Mouse (Mus musculus): ENCODE measurements at regions not wholly inside any gene's neighbourhood (a gene's known extent, or its start where the extent isn't known, plus 50 kb on each side); places are given as distances from the start of the nearest gene placed in this dataset.

DNA sequence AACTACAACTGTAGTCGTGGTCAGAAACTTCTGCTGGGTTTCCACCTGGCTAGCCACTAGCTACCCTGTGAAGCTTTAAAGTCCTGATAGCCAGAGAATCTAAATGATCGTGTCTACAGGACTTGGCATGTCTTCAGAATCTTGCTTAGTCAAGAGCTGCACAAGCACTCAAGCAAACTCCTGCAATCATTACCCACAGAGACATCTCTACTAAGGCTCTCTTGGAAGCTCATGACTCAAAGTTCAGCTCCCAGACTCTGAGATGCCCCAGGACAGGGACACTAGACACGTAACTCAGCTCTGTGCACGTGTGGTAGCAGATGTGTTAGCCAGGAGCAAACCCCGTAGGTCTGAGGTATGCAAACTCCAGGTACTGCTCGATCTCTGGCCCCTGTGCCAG lies 242.2 kb downstream of the Rybp start:
- WGBS = 91% methylated on average over 6 of the region's 6 CpGs
- H3K4me1 ChIP-seq (ENCODE audit: control insufficient read depth, insufficient read depth, low read length) = peaks cover 7% of the 10 kb centered on the region; the same call in 1 of the 2 replicates
- no peak overlapping the region for H3K27ac ChIP-seq (ENCODE audit: insufficient read depth, low read depth, low read length)
- H3K4me3 ChIP-seq (ENCODE audit: insufficient read depth, low read depth, low read length) = no peak overlapping the region
- no peak for TF ChIP-seq POLR2A (IDR thresholded peaks at IDR 0.05; ENCODE audit: insufficient read depth, low read depth, low read length)
- no peak for TF ChIP-seq CTCF (IDR thresholded peaks at IDR 0.05; ENCODE audit: insufficient read depth, low read depth, low read length)

DNA sequence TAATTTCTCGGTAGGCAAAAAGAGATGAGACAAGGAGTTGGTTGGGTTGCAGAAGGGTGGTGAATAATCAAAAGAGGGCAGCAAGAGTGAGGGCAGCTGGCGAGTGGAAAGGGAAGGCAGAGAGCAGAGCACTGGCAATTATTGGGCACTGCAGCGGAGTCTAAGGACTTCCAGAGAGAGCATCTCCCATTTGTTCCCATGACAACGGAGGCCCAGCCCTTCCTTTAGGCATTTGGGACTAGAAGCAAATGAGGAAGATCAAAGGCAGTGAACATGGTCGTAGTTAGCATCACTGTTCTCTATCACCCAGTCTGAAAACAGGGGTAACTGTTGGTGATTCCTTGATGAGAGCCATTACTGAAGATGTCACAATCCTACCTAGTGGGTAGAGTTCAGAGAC lies 246.1 kb downstream of the Rybp start:
- TF ChIP-seq POLR2A (IDR thresholded peaks at IDR 0.05; ENCODE audit: insufficient read depth, low read depth, low read length) (no peak), CTCF (IDR thresholded peaks at IDR 0.05; ENCODE audit: insufficient read depth, low read depth, low read length) (no peak)
- H3K4me3 ChIP-seq (ENCODE audit: insufficient read depth, low read depth, low read length) = no peak overlapping the region
- H3K27ac ChIP-seq (ENCODE audit: insufficient read depth, low read depth, low read length) = no peak overlapping the region
- H3K4me1 ChIP-seq (ENCODE audit: control insufficient read depth, insufficient read depth, low read length) = 0 out of 2 replicates have a peak, but pooled peaks cover 7% of the 10 kb centered on the region
- 60% methylated on average over 5 of the region's 5 CpGs for WGBS

DNA sequence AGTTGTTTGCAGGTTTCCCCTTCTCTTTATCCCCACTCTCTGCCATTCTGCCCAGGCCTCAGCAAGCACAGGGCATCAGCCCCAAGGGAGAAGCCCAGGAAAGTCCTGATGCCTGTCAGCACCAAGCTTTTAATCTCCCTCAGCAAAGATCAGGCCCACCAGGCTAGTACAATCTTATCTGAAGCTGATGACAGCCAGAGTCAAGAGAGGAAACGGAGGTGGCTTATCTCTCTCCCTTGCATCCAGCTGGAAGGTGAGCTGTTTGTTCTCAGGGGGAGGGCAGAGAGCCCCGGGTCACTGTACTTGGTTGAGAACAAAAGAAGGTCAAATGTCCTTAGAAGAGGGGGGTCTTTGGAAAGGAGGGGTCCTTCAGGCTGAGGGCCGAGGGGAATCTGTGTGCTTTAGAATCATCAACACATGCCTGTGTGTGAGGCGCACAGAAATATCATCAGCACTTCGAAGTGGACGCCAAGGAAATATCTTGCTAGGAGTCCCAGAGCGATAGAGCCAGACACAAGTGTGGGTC lies 246.8 kb downstream of the Rybp start:
- Histone ChIP-seq H3K4me3 (ENCODE audit: insufficient read depth, low read depth, low read length) (no peak overlapping the region), H3K4me1 (ENCODE audit: control insufficient read depth, insufficient read depth, low read length) (0 out of 2 replicates have a peak, but pooled peaks cover 7% of the 10 kb centered on the region), H3K27ac (ENCODE audit: insufficient read depth, low read depth, low read length) (no peak overlapping the region)
- TF ChIP-seq POLR2A (IDR thresholded peaks at IDR 0.05; ENCODE audit: insufficient read depth, low read depth, low read length) = no peak
- no peak for TF ChIP-seq CTCF (IDR thresholded peaks at IDR 0.05; ENCODE audit: insufficient read depth, low read depth, low read length)
- WGBS = 83% methylated on average over 7 of the region's 7 CpGs

DNA sequence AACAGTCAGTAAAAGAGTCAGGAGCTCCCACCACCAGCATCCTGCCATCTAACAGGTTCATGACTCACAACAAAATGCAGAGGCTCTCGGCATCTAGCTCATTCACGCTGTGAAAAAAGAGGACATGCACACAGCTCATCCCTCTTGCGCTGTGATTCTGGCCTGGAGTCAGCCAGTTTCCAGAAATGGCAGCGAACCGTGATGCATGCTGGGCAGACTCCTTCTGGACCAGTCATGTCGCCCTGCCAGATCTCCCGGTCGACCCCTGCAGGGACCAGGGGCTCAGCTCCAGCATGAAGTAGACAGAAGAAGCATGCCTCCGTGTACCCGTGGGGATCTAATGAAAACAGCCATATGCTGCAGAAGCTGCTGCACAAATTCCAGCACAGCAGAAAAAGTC lies 254.6 kb downstream of the Rybp start:
- Histone ChIP-seq H3K4me1 (ENCODE audit: control insufficient read depth, insufficient read depth, low read length) (peaks cover 4% of the 10 kb centered on the region), H3K27ac (ENCODE audit: insufficient read depth, low read depth, low read length) (no peak overlapping the region), H3K4me3 (ENCODE audit: insufficient read depth, low read depth, low read length) (no peak overlapping the region)
- 49% methylated on average over 10 of the region's 10 CpGs for WGBS
- TF ChIP-seq POLR2A (IDR thresholded peaks at IDR 0.05; ENCODE audit: insufficient read depth, low read depth, low read length) = no peak

DNA sequence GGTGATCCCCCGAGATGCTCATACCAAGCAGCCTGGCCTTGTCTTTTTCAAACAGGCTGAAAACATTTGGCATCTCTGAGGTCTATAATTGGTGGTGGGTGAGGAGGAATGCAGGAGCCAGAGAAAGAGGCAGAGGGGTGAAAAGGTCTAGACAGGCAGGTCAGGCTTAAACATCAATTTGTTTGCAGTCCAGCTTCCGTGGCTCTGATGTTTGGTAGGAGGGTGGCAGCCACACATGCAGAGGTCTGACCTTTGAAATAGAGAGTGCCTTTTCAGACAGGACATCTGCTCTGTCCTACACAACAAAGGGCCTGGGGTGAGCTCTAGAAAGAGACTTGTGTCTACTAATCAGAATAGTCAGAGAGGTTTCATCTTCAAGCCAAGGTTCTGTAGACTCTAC lies 256.8 kb downstream of the Rybp start:
- Histone ChIP-seq H3K4me3 (ENCODE audit: insufficient read depth, low read depth, low read length) (no peak overlapping the region), H3K4me1 (ENCODE audit: control insufficient read depth, insufficient read depth, low read length) (peaks cover 4% of the 10 kb centered on the region), H3K27ac (ENCODE audit: insufficient read depth, low read depth, low read length) (no peak overlapping the region)
- no peak for TF ChIP-seq POLR2A (IDR thresholded peaks at IDR 0.05; ENCODE audit: insufficient read depth, low read depth, low read length)
- no peak for TF ChIP-seq CTCF (IDR thresholded peaks at IDR 0.05; ENCODE audit: insufficient read depth, low read depth, low read length)
- 77% methylated on average over 2 of the region's 2 CpGs for WGBS

DNA sequence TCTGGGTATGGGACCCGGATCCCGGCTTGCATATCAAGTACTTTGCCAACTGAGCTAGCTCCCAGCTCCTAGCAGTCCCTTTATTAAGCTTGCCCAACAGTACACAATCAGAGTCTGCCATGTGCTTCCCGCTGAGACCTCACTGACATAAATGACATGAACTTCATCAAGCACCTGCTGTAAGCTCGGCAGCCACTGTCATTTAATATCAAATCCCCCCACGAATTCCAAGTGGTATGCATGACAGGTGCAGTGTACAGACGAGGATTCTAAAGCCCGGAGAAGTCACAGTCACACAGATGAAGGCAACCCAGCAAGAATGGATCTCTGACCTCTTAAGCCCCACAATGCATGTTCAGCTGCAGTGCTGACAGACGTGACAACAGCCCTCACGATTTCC lies 257.3 kb downstream of the Rybp start:
- Histone ChIP-seq H3K27ac (ENCODE audit: insufficient read depth, low read depth, low read length) (no peak overlapping the region), H3K4me1 (ENCODE audit: control insufficient read depth, insufficient read depth, low read length) (peaks cover 4% of the 10 kb centered on the region), H3K4me3 (ENCODE audit: insufficient read depth, low read depth, low read length) (no peak overlapping the region)
- WGBS = 61% methylated on average over 9 of the region's 9 CpGs
- TF ChIP-seq POLR2A (IDR thresholded peaks at IDR 0.05; ENCODE audit: insufficient read depth, low read depth, low read length) = no peak
- no peak for TF ChIP-seq CTCF (IDR thresholded peaks at IDR 0.05; ENCODE audit: insufficient read depth, low read depth, low read length)

DNA sequence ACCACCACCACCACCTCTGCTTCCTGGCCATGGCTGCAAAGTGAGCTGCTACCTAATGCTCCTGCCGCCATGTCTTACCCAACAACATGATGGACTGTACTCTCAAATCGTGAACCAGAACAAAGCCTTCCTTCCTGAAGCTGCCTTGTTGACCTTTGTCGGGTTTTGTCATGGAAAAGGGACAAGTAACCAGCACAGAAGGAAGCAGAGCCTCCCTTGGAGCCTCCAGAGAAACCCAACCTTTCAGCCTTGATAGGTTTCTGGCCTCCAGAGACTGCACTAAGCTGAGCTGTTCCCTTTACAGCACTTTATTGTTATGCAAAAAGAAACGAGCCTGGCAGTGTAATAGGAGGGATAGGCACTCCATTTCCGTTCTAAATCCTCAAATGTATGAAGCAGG lies 259.8 kb downstream of the Rybp start:
- WGBS = 64% methylated on average over 5 of the region's 5 CpGs
- Histone ChIP-seq H3K27ac (ENCODE audit: insufficient read depth, low read depth, low read length) (no peak overlapping the region), H3K4me3 (ENCODE audit: insufficient read depth, low read depth, low read length) (no peak overlapping the region), H3K4me1 (ENCODE audit: control insufficient read depth, insufficient read depth, low read length) (no peaks in the 10 kb centered on the region)
- TF ChIP-seq POLR2A (IDR thresholded peaks at IDR 0.05; ENCODE audit: insufficient read depth, low read depth, low read length) (no peak), CTCF (IDR thresholded peaks at IDR 0.05; ENCODE audit: insufficient read depth, low read depth, low read length) (no peak)

DNA sequence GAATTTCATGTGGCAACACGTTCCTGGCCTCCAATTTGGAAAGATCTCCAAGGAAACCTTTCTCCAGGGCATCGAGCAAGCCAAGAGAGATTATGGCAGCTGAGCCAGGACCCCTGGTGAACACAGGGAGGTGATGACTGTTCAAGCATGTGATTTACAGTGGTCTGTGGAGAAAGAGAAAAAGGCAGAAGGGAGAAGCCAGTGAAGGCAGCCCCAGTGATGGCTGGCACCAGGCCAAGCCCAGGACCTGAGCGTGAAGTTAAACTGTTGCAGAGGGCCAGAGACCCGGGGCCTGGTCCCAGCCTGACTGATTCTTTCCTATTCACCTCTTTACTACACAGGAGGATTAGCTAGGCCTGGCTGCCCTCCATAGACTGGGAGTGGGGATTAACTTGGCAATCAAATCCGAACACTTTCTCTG lies 261.7 kb downstream of the Rybp start:
- TF ChIP-seq CTCF (IDR thresholded peaks at IDR 0.05; ENCODE audit: insufficient read depth, low read depth, low read length) (no peak), POLR2A (IDR thresholded peaks at IDR 0.05; ENCODE audit: insufficient read depth, low read depth, low read length) (no peak)
- Histone ChIP-seq H3K27ac (ENCODE audit: insufficient read depth, low read depth, low read length) (no peak overlapping the region), H3K4me1 (ENCODE audit: control insufficient read depth, insufficient read depth, low read length) (no peaks in the 10 kb centered on the region), H3K4me3 (ENCODE audit: insufficient read depth, low read depth, low read length) (no peak overlapping the region)
- WGBS = 65% methylated on average over 5 of the region's 5 CpGs

DNA sequence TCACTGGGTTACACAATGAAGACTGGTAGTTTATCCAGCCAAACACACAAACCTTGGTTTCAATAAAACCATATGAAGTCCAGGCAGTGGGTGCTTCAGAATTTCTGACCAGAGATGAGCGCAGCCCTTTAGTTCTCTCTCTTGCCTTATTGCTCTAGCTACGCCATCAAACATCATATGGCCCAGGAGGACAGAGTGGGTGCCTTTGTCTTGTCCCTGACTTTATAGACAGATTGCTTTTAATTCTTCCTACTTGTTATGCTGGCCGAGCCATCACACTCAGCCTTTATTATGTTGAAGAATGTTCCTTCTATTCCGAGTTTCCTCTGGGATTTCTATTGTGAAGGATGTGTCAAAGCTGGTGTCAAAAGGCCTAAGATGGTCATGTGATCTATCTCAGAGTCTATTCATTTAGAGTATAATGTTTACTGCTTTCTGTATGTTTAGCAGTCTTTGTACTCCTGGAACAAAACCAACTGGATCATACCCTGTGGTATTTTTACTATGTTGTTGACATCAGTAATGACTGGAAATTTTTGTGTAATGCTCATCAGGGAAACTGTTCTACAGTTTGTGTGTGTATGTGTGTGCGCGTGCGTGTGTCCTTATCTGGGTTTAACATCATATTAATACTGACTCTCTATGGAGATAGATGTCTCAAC lies 263.7 kb downstream of the Rybp start:
- 91% methylated on average over 7 of the region's 7 CpGs for whole genome bisulfite sequencing
- TF ChIP-seq POLR2A (IDR thresholded peaks at IDR 0.05; ENCODE audit: insufficient read depth, low read depth, low read length) (no peak), CTCF (IDR thresholded peaks at IDR 0.05; ENCODE audit: insufficient read depth, low read depth, low read length) (no peak)
- no peak overlapping the region for H3K4me3 ChIP-seq (ENCODE audit: insufficient read depth, low read depth, low read length)
- H3K27ac ChIP-seq (ENCODE audit: insufficient read depth, low read depth, low read length) = no peak overlapping the region
- no peaks in the 10 kb centered on the region for H3K4me1 ChIP-seq (ENCODE audit: control insufficient read depth, insufficient read depth, low read length)

Data from olfactory bulb, adult 2 months (tissue).